Mouse (Mus musculus) embryonic facial prominence, embryonic 13.5 days (tissue): ENCODE data around the gene Defb36. TPM values are rescaled to one million over a fixed set of nuclear protein-coding genes. Genes with fewer than 3 reads are reported as not detected.

Source experiments
- ATAC-seq: fragments of 200-750 bp; cut with Nextera tagmentation; 2 replicates; pipeline ENCODE4 v1.8.0; 2017; ENCODE audit warnings: low read depth; ENCODE audit not compliant: insufficient number of reproducible peaks, insufficient read depth, low FRiP score, low TSS enrichment
- H3K27ac ChIP-seq: fragments of 300-500 bp; sonication (generic); 2 replicates; pipeline ENCODE4 v1.5.1; 2015; ENCODE audit warnings: moderate library complexity, mild to moderate bottlenecking, inconsistent platforms
- H3K27me3 ChIP-seq: fragments of 300-500 bp; sonication (generic); 2 replicates; pipeline ENCODE4 v1.6.1; 2015; ENCODE audit warnings: mild to moderate bottlenecking, inconsistent platforms
- H3K36me3 ChIP-seq: fragments of 300-500 bp; sonication (generic); 2 replicates; pipeline ENCODE4 v1.6.1; 2015; ENCODE audit warnings: mild to moderate bottlenecking, inconsistent platforms
- H3K4me1 ChIP-seq: fragments of 300-500 bp; sonication (generic); 2 replicates; pipeline ENCODE4 v1.6.1; 2015; ENCODE audit warnings: inconsistent platforms
- H3K4me2 ChIP-seq: fragments of 300-500 bp; sonication (generic); 2 replicates; pipeline ENCODE4 v1.6.1; 2015; ENCODE audit warnings: moderate library complexity, mild to moderate bottlenecking, inconsistent platforms
- H3K4me3 ChIP-seq: fragments of 300-500 bp; sonication (generic); 2 replicates; pipeline ENCODE4 v1.5.1; 2015; ENCODE audit warnings: mild to moderate bottlenecking, inconsistent platforms
- H3K9ac ChIP-seq: fragments of 300-500 bp; sonication (generic); 2 replicates; pipeline ENCODE4 v1.6.1; 2015; ENCODE audit warnings: mild to moderate bottlenecking, inconsistent platforms
- H3K9me3 ChIP-seq: fragments of 300-500 bp; sonication (generic); 2 replicates; pipeline ENCODE4 v1.6.1; 2016; ENCODE audit warnings: inconsistent platforms
- WGBS: fragments of 180-500 bp; shearing (Covaris S2); methylation state at CpG from one replicate; pipeline ENCODE4 v1.1.7; 2015; ENCODE audit warnings: mixed read lengths; 5-methylcytosine and 5-hydroxymethylcytosine counted together
- polyA plus RNA-seq: library from polyadenylated mRNA; unstranded; fragments of >200 nt; fragmentation: Nextera tagmentation; extraction: Ambion mirVana; gene quantifications from 2 replicates; pipeline ENCODE4 v1.2.1, GENCODE M21; 2015

The Defb36 gene
- polyA plus RNA-seq, 1 experiment from 2014 or later = not detected

DNA sequence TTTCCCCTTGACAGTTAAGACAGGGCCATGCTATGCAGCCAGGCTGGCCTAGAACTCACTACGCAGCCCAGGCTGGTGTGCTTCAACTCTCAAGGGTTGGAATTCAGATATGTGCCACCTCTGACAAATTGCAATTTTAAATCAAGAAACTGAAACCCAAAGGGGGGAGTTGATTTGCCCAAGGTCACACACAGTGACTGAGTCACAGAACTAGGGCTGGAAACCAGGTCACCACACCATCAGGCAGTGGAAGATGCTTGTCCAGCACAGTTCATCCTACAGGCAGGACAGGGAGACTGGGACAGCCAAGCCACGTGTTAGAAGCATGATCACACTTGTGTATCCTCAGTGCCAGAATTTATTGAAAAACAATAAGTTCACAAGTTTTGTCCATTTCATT, 20.4 kb downstream of the Defb36 start:
- Histone ChIP-seq H3K4me3 (no peak overlapping the region), H3K9me3 (no peaks in the 10 kb centered on the region), H3K4me1 (peaks cover 14% of the 10 kb centered on the region), H3K36me3 (no peaks in the 10 kb centered on the region), H3K27me3 (peaks cover 52% of the 10 kb centered on the region), H3K9ac (no peak overlapping the region), H3K4me2 (no peak overlapping the region), H3K27ac (no peak overlapping the region)
- 78% methylated on average over 2 of the region's 2 CpGs for WGBS
- no peak for ATAC-seq

DNA sequence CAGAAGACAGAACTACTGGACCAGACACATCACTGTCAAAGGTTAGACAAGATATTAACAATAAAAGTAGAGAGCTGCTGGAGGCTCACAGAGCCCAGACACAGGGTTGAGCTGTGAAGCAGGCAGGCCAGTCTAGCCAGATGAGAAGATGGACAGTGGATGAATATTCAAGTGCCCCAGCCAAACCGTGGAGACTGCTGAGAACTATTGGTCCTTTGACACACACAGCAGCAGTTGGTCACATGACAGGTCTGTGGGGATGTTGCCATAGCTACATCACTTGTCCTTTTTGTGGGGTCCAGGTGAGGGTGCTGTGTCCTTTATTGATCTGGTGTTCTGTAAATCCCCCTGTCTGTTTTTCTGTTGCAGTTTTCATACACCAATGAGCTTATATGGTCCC, 21.1 kb downstream of the Defb36 start:
- no peaks in the 10 kb centered on the region for H3K9me3 ChIP-seq
- no peak overlapping the region for H3K4me3 ChIP-seq
- 21% methylated on average over 1 of the region's 1 CpGs for WGBS
- peaks cover 54% of the 10 kb centered on the region for H3K27me3 ChIP-seq
- no peaks in the 10 kb centered on the region for H3K36me3 ChIP-seq
- ATAC-seq = no peak
- H3K9ac ChIP-seq = no peak overlapping the region
- H3K4me2 ChIP-seq = no peak overlapping the region
- no peak overlapping the region for H3K27ac ChIP-seq
- H3K4me1 ChIP-seq = peaks cover 14% of the 10 kb centered on the region

DNA sequence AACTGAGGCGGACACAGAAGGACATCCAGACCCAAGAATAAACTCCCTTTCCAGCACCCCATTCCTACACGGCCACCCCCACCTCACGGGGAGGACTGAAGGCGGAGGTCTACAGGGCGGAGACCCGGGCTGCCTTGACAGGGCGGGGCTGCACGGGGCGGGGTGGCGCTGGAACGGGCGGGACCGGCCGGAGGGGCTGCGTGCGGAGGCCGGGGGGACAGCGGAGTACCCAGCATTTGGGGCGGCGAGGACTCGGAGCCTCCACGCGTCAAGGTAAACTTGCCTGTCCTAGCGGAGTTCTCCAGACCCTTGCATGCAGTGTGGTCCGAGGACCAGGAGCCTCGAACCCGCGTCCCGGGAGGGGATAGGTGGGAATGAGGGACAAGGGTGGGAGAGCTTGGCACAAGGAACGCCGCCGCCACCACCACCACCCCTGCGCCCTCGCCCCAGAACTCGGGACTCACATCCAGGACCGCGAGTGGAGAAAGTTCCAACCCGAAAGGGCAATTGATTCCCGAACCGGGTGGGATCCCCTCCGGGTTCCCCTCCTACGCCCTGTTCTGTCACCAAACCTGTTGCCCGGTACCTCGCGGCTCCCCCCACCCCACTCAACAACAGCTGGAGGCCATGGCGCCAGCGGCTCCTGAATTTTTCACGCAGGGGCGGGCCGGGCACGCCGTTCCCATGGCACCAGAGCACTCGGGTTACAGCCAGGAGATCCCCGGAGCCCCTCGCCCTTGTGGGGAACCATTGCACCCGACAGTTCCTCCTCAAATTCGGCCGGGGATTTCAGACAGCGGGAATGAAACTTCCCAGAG, 22.9 kb downstream of the Defb36 start, which contains the start of gene Rem1:
Gene Rem1 (plus strand): TSS at position 178 of the 818 bp plus-strand sequence.
- peak; percentile 63; the same call in 1 of the 2 replicates for ATAC-seq
- H3K27me3 ChIP-seq = peaks cover 54% of the 10 kb centered on the region
- no peak within 1 kb of the TSS for H3K27ac ChIP-seq
- peak within 1 kb of the TSS; percentile 91 for H3K4me2 ChIP-seq
- H3K9me3 ChIP-seq = no peaks in the 10 kb centered on the region
- peak within 1 kb of the TSS; percentile 51 for H3K4me3 ChIP-seq
- no peaks in the 10 kb centered on the region for H3K36me3 ChIP-seq
- peaks cover 14% of the 10 kb centered on the region for H3K4me1 ChIP-seq
- peak within 1 kb of the TSS; percentile 65 for H3K9ac ChIP-seq
- 1% methylated on average over 59 of the region's 59 CpGs for WGBS

DNA sequence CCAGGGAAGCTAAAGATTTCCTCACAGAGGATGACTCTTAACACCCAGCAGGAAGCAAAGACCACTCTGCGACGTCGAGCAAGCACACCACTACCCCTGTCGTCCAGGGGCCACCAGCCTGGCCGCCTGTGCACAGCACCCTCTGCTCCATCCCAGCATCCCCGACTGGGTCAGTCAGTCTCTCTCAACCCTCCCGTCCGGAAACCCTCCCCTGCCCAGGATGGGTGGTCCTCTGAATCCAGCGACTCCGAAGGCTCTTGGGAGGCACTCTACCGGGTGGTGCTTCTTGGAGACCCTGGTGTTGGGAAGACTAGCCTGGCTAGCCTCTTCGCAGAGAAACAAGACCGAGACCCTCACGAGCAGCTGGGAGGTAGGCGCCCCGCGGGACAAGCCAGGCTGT, 23.9 kb downstream of the Defb36 start:
- 44% methylated on average over 17 of the region's 17 CpGs for WGBS
- Histone ChIP-seq H3K36me3 (no peaks in the 10 kb centered on the region), H3K4me1 (peaks cover 17% of the 10 kb centered on the region), H3K27ac (no peak overlapping the region), H3K9ac (no peak overlapping the region), H3K4me3 (no peak overlapping the region), H3K27me3 (peaks cover 50% of the 10 kb centered on the region), H3K9me3 (no peaks in the 10 kb centered on the region), H3K4me2 (peak overlapping the region; percentile 91; the same call in 1 of the 2 replicates)
- ATAC-seq = no peak

DNA sequence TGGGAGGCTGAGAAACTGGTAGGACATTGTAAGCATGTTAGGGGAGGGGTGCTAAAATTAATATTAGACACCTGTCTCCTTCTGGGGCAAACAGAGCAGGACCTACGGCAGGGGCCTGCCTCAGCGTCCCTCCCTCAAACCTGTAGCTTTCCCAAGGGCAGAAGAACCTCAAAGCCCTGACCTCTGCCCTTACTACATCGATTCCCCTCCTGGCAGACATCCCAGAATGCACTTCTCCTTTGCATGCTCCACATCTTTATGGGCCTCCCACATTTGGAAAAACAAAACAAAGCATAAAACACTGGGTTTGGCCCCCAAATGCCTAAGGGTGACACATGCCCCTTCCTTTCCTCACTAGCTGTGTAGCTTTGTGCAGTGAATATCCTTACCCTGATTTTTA, 25.1 kb downstream of the Defb36 start:
- Histone ChIP-seq H3K4me3 (no peak overlapping the region), H3K27ac (no peak overlapping the region), H3K9me3 (no peaks in the 10 kb centered on the region), H3K36me3 (no peaks in the 10 kb centered on the region), H3K27me3 (peaks cover 50% of the 10 kb centered on the region), H3K4me1 (peaks cover 20% of the 10 kb centered on the region), H3K9ac (no peak overlapping the region), H3K4me2 (no peak overlapping the region)
- 58% methylated on average over 3 of the region's 3 CpGs for WGBS
- ATAC-seq = no peak

DNA sequence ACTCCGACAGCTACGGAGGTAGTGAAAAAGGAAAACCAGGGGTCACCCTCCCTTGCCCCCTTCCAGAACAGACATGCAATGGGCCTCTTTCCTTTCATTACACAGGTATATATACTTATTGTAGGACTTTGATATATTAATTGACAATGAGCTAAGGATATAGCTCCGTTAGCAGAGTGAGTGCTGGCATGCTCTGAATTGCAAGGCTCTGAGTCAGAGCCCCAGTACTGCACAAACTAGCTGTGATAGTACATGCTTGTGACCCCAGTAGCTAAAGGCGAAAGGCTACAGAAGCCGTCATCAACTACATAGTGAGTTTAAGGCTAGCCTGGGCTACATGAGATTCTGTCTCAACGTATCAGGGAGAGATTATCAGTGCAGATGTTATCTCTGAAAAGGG, 25.8 kb downstream of the Defb36 start:
- no peak for ATAC-seq
- Histone ChIP-seq H3K36me3 (no peaks in the 10 kb centered on the region), H3K4me3 (no peak overlapping the region), H3K4me1 (peaks cover 20% of the 10 kb centered on the region), H3K4me2 (no peak overlapping the region), H3K27me3 (peaks cover 48% of the 10 kb centered on the region), H3K27ac (no peak overlapping the region), H3K9me3 (no peaks in the 10 kb centered on the region), H3K9ac (no peak overlapping the region)
- WGBS = 85% methylated on average over 6 of the region's 6 CpGs

DNA sequence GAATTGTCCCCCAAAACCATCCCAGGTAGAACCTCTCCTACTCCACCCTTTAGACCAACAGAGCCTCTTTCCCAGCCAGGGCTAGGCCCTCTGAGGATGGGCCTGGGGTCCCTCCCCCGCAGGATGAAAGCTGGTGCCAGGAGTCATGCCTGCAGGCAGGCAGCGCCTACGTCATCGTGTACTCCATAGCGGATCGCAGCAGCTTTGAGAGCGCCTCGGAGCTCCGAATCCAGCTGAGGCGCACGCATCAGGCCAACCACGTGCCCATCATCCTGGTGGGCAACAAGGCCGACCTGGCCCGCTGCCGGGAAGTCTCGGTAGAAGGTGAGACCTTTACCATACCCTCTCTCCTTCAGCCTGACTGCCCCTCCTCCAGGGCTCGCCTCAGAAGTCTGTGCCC, 29.2 kb downstream of the Defb36 start:
- H3K4me1 ChIP-seq = peaks cover 10% of the 10 kb centered on the region
- 35% methylated on average over 17 of the region's 17 CpGs for WGBS
- peak overlapping the region; percentile 24 for H3K4me2 ChIP-seq
- H3K9ac ChIP-seq = peak overlapping the region; percentile 46; the same call in 1 of the 2 replicates
- H3K27me3 ChIP-seq = peaks cover 15% of the 10 kb centered on the region
- no peak overlapping the region for H3K27ac ChIP-seq
- peak overlapping the region; percentile 12; the same call in 1 of the 2 replicates for H3K4me3 ChIP-seq
- ATAC-seq = no peak
- H3K36me3 ChIP-seq = no peaks in the 10 kb centered on the region
- no peaks in the 10 kb centered on the region for H3K9me3 ChIP-seq

DNA sequence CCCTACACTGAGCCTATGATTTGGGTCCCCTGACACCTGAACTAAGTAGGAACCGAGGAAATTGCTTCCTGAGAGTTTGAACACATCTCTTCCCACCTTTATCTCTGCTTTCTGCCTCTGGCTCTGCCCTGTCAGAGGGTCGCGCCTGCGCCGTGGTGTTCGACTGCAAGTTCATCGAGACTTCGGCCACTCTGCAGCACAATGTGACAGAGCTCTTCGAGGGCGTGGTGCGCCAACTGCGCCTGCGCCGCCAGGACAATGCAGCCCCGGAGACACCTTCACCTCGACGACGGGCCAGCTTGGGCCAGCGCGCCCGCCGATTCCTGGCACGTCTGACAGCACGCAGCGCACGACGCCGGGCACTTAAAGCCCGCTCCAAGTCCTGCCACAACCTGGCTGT, 30.2 kb downstream of the Defb36 start:
- 82% methylated on average over 29 of the region's 29 CpGs for WGBS
- Histone ChIP-seq H3K9ac (no peak overlapping the region), H3K4me1 (peaks cover 14% of the 10 kb centered on the region), H3K4me2 (no peak overlapping the region), H3K27me3 (peaks cover 5% of the 10 kb centered on the region), H3K9me3 (no peaks in the 10 kb centered on the region), H3K36me3 (no peaks in the 10 kb centered on the region), H3K27ac (no peak overlapping the region), H3K4me3 (no peak overlapping the region)
- ATAC-seq = no peak

DNA sequence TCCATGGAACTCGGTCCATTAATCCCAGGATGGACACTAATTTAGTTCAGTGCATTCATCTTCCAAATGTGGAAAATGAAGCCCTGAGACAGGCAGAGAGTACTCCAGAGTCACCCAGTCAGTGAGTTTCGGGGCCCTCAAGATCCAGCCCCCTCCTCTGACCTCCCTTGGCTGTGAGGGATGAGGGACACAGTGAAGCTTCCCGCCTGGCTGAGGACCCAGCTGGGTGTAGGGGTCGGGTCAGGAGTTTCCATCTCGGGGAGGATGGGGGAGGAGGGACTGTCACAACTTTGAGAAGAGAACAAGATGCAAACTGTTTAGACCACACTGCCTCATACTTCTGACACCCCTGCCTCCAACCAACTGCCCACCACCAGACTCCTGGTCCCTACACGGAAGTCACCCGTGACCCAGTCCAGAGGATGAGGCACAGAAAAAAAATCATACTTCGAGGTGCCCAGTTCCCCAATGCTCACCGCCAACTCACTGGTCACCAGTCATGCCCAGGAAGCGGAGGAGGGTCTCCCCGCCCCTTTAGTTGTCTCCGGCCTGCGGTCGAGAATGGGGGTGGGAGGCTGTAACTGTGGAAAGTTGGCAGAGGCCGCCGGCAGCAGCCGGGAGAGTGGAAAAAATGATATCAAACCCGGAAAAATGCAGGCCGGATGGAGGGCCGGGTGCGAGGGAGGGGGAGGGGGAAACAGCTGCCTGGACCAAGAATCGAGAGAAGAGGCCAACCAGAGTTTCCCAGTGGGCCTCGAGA, 32.3 kb downstream of the Defb36 start:
- 69% methylated on average over 23 of the region's 23 CpGs for WGBS
- no peak overlapping the region for H3K4me3 ChIP-seq
- H3K36me3 ChIP-seq = no peaks in the 10 kb centered on the region
- peak overlapping the region; percentile 49; the same call in 1 of the 2 replicates for H3K27ac ChIP-seq
- H3K27me3 ChIP-seq = no peaks in the 10 kb centered on the region
- no peak overlapping the region for H3K4me2 ChIP-seq
- no peak overlapping the region for H3K9ac ChIP-seq
- H3K4me1 ChIP-seq = peaks cover 22% of the 10 kb centered on the region
- ATAC-seq = peak; percentile 39; the same call in 1 of the 2 replicates
- no peaks in the 10 kb centered on the region for H3K9me3 ChIP-seq

DNA sequence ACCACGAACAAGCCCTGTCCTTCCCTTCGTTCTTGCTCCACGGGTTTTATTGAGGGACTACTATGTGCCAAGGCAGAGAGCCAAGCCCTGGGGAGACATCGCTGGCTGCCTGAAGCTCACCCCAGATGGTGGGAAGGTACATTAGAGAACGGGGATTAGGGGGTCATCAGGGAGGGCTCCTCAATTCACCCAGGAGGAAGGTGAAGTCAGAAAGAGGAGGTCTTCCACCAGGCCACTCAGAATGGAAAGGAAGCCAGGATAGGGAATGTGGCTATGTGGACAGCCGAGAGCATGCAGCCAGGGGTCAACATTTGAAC, 32.8 kb downstream of the Defb36 start:
- Histone ChIP-seq H3K36me3 (no peaks in the 10 kb centered on the region), H3K27me3 (no peaks in the 10 kb centered on the region), H3K4me1 (peaks cover 22% of the 10 kb centered on the region), H3K4me2 (no peak overlapping the region), H3K9ac (no peak overlapping the region), H3K9me3 (no peaks in the 10 kb centered on the region), H3K4me3 (no peak overlapping the region), H3K27ac (peak overlapping the region; percentile 49; the same call in 1 of the 2 replicates)
- WGBS = 82% methylated on average over 6 of the region's 6 CpGs
- no peak for ATAC-seq

DNA sequence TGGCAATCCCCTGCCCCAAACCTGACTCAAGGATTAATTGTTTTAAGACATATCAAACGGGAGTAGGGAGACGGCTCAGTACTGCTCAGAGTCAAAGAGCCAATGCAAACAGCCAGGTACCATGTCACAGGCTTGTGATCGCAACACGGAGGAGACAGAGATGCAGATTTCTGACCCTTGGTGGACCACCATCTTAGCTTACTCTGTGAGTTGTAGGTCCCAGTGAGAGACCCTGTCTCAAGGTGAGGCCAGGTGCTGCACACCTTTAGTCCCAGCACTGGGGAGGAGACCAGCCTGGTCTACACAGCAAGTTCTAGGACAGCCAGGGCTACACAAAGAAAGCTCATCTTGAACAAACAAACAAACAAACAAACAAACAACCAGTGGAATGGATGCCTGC, 33.3 kb downstream of the Defb36 start:
- Histone ChIP-seq H3K4me1 (peaks cover 21% of the 10 kb centered on the region), H3K27me3 (no peaks in the 10 kb centered on the region), H3K9me3 (no peaks in the 10 kb centered on the region), H3K4me3 (no peak overlapping the region), H3K27ac (no peak overlapping the region), H3K36me3 (no peaks in the 10 kb centered on the region), H3K9ac (no peak overlapping the region), H3K4me2 (no peak overlapping the region)
- no peak for ATAC-seq
- WGBS = 83% methylated on average over 4 of the region's 4 CpGs

DNA sequence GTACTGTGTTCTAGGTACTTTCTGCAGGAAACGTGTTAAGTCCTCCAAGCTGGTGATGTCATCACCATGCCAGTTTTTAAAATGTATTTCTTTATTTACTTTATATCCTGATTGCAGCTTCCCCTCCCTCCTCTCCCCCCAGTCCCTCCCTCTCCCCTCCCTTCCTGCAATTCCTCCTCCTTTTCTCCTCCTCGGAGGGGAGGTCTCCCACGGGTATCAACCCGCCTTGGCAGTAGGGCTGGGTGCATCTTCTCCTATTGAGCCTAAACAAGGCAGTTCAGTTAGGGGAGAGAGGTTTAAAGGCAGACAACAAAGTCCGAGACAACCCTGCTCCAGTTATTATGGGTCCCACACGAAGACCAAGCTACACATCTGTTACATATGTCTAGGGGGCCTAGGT, 34.7 kb downstream of the Defb36 start:
- 49% methylated on average over 6 of the region's 6 CpGs for WGBS
- no peak for ATAC-seq
- H3K27me3 ChIP-seq = no peaks in the 10 kb centered on the region
- no peak overlapping the region for H3K27ac ChIP-seq
- no peak overlapping the region for H3K4me3 ChIP-seq
- no peaks in the 10 kb centered on the region for H3K36me3 ChIP-seq
- no peaks in the 10 kb centered on the region for H3K9me3 ChIP-seq
- H3K4me2 ChIP-seq = no peak overlapping the region
- H3K4me1 ChIP-seq = peaks cover 15% of the 10 kb centered on the region
- no peak overlapping the region for H3K9ac ChIP-seq
